In the genomic region with DNA sequence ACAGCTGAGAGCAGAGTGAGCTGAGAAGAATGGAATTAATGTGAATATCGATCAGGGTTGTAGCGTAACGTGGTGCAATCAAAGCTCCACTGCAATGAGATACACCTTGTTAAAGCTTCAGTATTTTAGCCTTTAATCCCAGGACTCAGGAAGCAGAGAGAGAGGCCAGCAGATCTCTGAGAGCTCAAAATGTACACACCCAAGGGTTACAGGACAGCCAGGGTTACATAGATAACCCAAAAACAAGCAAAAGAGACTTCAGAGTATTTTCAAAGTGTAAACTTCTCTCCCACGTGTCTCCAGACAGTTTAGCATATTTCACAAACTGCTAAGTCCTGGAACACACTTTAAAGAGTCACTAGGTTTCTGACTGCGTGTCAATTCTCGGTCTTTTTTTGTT, we compare ENCODE assay signal across 30 mouse cellular contexts.
A peak's percentile ranks its signal among the peaks of the same experiment; 100 is the strongest.
DNase-seq lines count a peak whose midpoint lies in the region; ATAC-seq and TF ChIP-seq lines count a peak whose summit lies in the region.
"Had no signal": no experiment of that assay in that cellular context is flagged by ENCODE, and none has a peak within 500 bp of the region (broad histone marks: within the 10 kb centered on the region; RNA-seq: fewer than 3 reads in every experiment).

No protein-coding gene starts in this region.

- DNase-seq in heart, postnatal 4 days = no peak
- no peak for DNase-seq in heart, postnatal 0 days (ENCODE audit: low spot score)
- DNase-seq in liver, embryonic 14.5 days (ENCODE audit: low read depth in 3 of 3, low spot score in 3 of 3) = peak in 1 of 3 experiments; percentile 10
- no peak for DNase-seq in liver, embryonic 11.5 days (ENCODE audit: low spot score)
- no peak for DNase-seq in forebrain, postnatal 0 days
- DNase-seq: adrenal gland, adult 8-10 months; cerebellum, adult 2 months; cerebellum, postnatal 14 days; gastrocnemius, adult 2 months; gastrocnemius, postnatal 36 days; kidney, adult 2 months; layer of hippocampus, postnatal 36 days; left cerebral cortex, postnatal 4 days; right cerebral cortex, adult 18-20 months; spleen, adult 18-20 months; thymus, adult 18-20 months; thymus, postnatal 25 days had no signal

- peak overlapping the region; percentile 35 for H3K27ac ChIP-seq in heart, embryonic 12.5 days (ENCODE audit: poor library complexity, severe bottlenecking)
- H3K27ac ChIP-seq in heart, postnatal 0 days (ENCODE audit: low read depth) = peak overlapping the region; percentile 20; the same call in 1 of the 2 replicates
- H3K27ac ChIP-seq in heart, embryonic 11.5 days (ENCODE audit: low read depth, low read length) = no peak overlapping the region
- no peak overlapping the region for H3K27ac ChIP-seq in liver, embryonic 14.5 days
- no peak overlapping the region for H3K27ac ChIP-seq in liver, embryonic 11.5 days (ENCODE audit: low read depth, low read length)
- H3K27ac ChIP-seq in forebrain, postnatal 0 days (ENCODE audit: low read depth, low read length) = no peak overlapping the region
- H3K27ac ChIP-seq: forebrain, embryonic 10.5 days; forebrain, embryonic 15.5 days; gastrocnemius, adult 2 months; intestine, embryonic 15.5 days; kidney, postnatal 0 days; limb, embryonic 15.5 days; neural tube, embryonic 12.5 days; stomach, postnatal 0 days had no signal

- no peak for TF ChIP-seq CTCF in heart, postnatal 0 days (IDR thresholded peaks at IDR 0.05; ENCODE audit: low read depth)
- no peak for TF ChIP-seq CTCF in liver, embryonic 14.5 days (IDR thresholded peaks at IDR 0.05; ENCODE audit: low read depth)
- TF ChIP-seq CTCF in forebrain, postnatal 0 days (IDR thresholded peaks at IDR 0.05; ENCODE audit: low read depth) = no peak

- H3K9ac ChIP-seq in heart, embryonic 12.5 days = no peak overlapping the region
- no peak overlapping the region for H3K9ac ChIP-seq in heart, postnatal 0 days (replicated peaks; ENCODE audit: low read depth, low read length)
- H3K9ac ChIP-seq in heart, embryonic 11.5 days (ENCODE audit: low read depth, low read length) = no peak overlapping the region
- H3K9ac ChIP-seq in liver, embryonic 14.5 days (replicated peaks) = no peak overlapping the region
- H3K9ac ChIP-seq in liver, embryonic 11.5 days (ENCODE audit: low read depth, low read length) = no peak overlapping the region
- H3K9ac ChIP-seq in forebrain, postnatal 0 days = no peak overlapping the region
- H3K9ac ChIP-seq: forebrain, embryonic 15.5 days; intestine, embryonic 15.5 days; limb, embryonic 15.5 days; neural tube, embryonic 12.5 days had no signal

- peaks cover 12% of the 10 kb centered on the region for H3K4me1 ChIP-seq in heart, embryonic 12.5 days (replicated peaks)
- H3K4me1 ChIP-seq in heart, postnatal 0 days (ENCODE audit: control insufficient read depth, insufficient read depth) = peaks cover 8% of the 10 kb centered on the region; the same call in 1 of the 2 replicates
- H3K4me1 ChIP-seq in heart, embryonic 11.5 days (ENCODE audit: control insufficient read depth, insufficient read depth, low read length) = peaks cover 3% of the 10 kb centered on the region
- 0 out of 4 replicates have a peak, but pooled peaks cover 0 to 2% of the 10 kb centered on the region in 2 experiments for H3K4me1 ChIP-seq in liver, embryonic 14.5 days (replicated peaks; ENCODE audit: control insufficient read depth in 2 of 2, insufficient read depth in 2 of 2, low read length in 1 of 2)
- no peaks in the 10 kb centered on the region for H3K4me1 ChIP-seq in liver, embryonic 11.5 days (replicated peaks; ENCODE audit: control insufficient read depth, insufficient read depth, low read length)
- H3K4me1 ChIP-seq in forebrain, postnatal 0 days (ENCODE audit: insufficient read depth) = no peaks in the 10 kb centered on the region
- H3K4me1 ChIP-seq: forebrain, embryonic 10.5 days; intestine, embryonic 15.5 days had no signal

- H3K27me3 ChIP-seq in heart, embryonic 12.5 days (replicated peaks) = no peaks in the 10 kb centered on the region
- no peaks in the 10 kb centered on the region for H3K27me3 ChIP-seq in heart, postnatal 0 days (ENCODE audit: control insufficient read depth, insufficient read depth, low read length)
- H3K27me3 ChIP-seq in heart, embryonic 11.5 days (ENCODE audit: control insufficient read depth, insufficient read depth, low read length) = no peaks in the 10 kb centered on the region
- H3K27me3 ChIP-seq in liver, embryonic 14.5 days (ENCODE audit: control insufficient read depth, insufficient read depth, low read length) = no peaks in the 10 kb centered on the region
- no peaks in the 10 kb centered on the region for H3K27me3 ChIP-seq in liver, embryonic 11.5 days (replicated peaks; ENCODE audit: control insufficient read depth, insufficient read depth, low read length)
- H3K27me3 ChIP-seq in forebrain, postnatal 0 days (ENCODE audit: insufficient read depth, low read length) = no peaks in the 10 kb centered on the region
- H3K27me3 ChIP-seq: forebrain, embryonic 15.5 days; intestine, embryonic 15.5 days; limb, embryonic 15.5 days; neural tube, embryonic 12.5 days had no signal

- no peak for ATAC-seq in heart, embryonic 12.5 days (ENCODE audit: insufficient number of reproducible peaks, low FRiP score)
- no peak for ATAC-seq in heart, postnatal 0 days (ENCODE audit: insufficient read depth, low read depth)
- no peak for ATAC-seq in heart, embryonic 11.5 days (replicated peaks; ENCODE audit: insufficient number of reproducible peaks, low FRiP score, low TSS enrichment)
- ATAC-seq in liver, embryonic 14.5 days (ENCODE audit: insufficient read depth) = 0 out of 2 replicates have a peak, but pooled peaks have one; percentile 23
- no peak for ATAC-seq in liver, embryonic 11.5 days (replicated peaks; ENCODE audit: low FRiP score)
- no peak for ATAC-seq in forebrain, postnatal 0 days
- ATAC-seq: forebrain, embryonic 15.5 days; hindbrain, embryonic 16.5 days; intestine, embryonic 15.5 days; midbrain, embryonic 16.5 days had no signal

- no peak for TF ChIP-seq EP300 in heart, postnatal 0 days (IDR thresholded peaks at IDR 0.05; ENCODE audit: low read depth)
- no peak for TF ChIP-seq EP300 in liver, embryonic 14.5 days (IDR thresholded peaks at IDR 0.05; ENCODE audit: low read depth)

- peak overlapping the region; percentile 25; the same call in 1 of the 2 replicates for H3K4me2 ChIP-seq in heart, embryonic 12.5 days
- peak overlapping the region; percentile 15; the same call in 1 of the 2 replicates for H3K4me2 ChIP-seq in heart, postnatal 0 days (ENCODE audit: low read depth, low read length)
- H3K4me2 ChIP-seq in heart, embryonic 11.5 days = no peak overlapping the region; the same call in 1 of the 2 replicates
- no peak overlapping the region for H3K4me2 ChIP-seq in liver, embryonic 14.5 days (ENCODE audit: low read depth)
- no peak overlapping the region for H3K4me2 ChIP-seq in liver, embryonic 11.5 days
- H3K4me2 ChIP-seq in forebrain, postnatal 0 days (ENCODE audit: low read depth) = no peak overlapping the region
- H3K4me2 ChIP-seq: forebrain, embryonic 15.5 days; intestine, embryonic 15.5 days; limb, embryonic 15.5 days; midbrain, embryonic 11.5 days; neural tube, embryonic 12.5 days had no signal

- no peaks in the 10 kb centered on the region for H3K9me3 ChIP-seq in heart, embryonic 12.5 days (replicated peaks)
- H3K9me3 ChIP-seq in heart, postnatal 0 days (replicated peaks; ENCODE audit: control insufficient read depth, low read length) = no peaks in the 10 kb centered on the region
- H3K9me3 ChIP-seq in heart, embryonic 11.5 days (replicated peaks; ENCODE audit: control insufficient read depth, low read length) = no peaks in the 10 kb centered on the region
- H3K9me3 ChIP-seq in liver, embryonic 14.5 days (ENCODE audit: control insufficient read depth, low read length) = no peaks in the 10 kb centered on the region
- H3K9me3 ChIP-seq in liver, embryonic 11.5 days (ENCODE audit: control insufficient read depth, low read length) = no peaks in the 10 kb centered on the region
- H3K9me3 ChIP-seq in forebrain, postnatal 0 days (ENCODE audit: low read length) = no peaks in the 10 kb centered on the region
- H3K9me3 ChIP-seq: forebrain, embryonic 10.5 days; forebrain, embryonic 15.5 days; G1E; intestine, embryonic 15.5 days; limb, embryonic 15.5 days; neural tube, embryonic 12.5 days had no signal

- no peak overlapping the region for H3K4me3 ChIP-seq in heart, embryonic 12.5 days
- no peak overlapping the region for H3K4me3 ChIP-seq in heart, postnatal 0 days (ENCODE audit: low read depth, low read length)
- no peak overlapping the region for H3K4me3 ChIP-seq in heart, embryonic 11.5 days (ENCODE audit: low read depth, low read length)
- H3K4me3 ChIP-seq in liver, embryonic 14.5 days (ENCODE audit: insufficient read depth in 1 of 2, low read depth in 2 of 2, low read length in 2 of 2) = no peak overlapping the region
- no peak overlapping the region for H3K4me3 ChIP-seq in liver, embryonic 11.5 days (ENCODE audit: low read depth, low read length)
- H3K4me3 ChIP-seq in forebrain, postnatal 0 days (ENCODE audit: low read depth, low read length) = no peak overlapping the region
- H3K4me3 ChIP-seq: forebrain, embryonic 10.5 days; forebrain, embryonic 15.5 days; gastrocnemius, adult 2 months; intestine, embryonic 15.5 days; limb, embryonic 15.5 days; neural tube, embryonic 12.5 days had no signal

- H3K36me3 ChIP-seq in heart, embryonic 12.5 days = peaks cover 25% of the 10 kb centered on the region
- H3K36me3 ChIP-seq in heart, postnatal 0 days (replicated peaks; ENCODE audit: control insufficient read depth, insufficient read depth, low read length) = peaks cover 23% of the 10 kb centered on the region
- 0 out of 2 replicates have a peak, but pooled peaks cover 2% of the 10 kb centered on the region for H3K36me3 ChIP-seq in heart, embryonic 11.5 days (ENCODE audit: control insufficient read depth, insufficient read depth, low read length)
- no peaks in the 10 kb centered on the region for H3K36me3 ChIP-seq in liver, embryonic 14.5 days (replicated peaks; ENCODE audit: control insufficient read depth, insufficient read depth, low read depth)
- H3K36me3 ChIP-seq in liver, embryonic 11.5 days (ENCODE audit: control insufficient read depth, insufficient read depth, low read length) = peaks cover 8% of the 10 kb centered on the region; the same call in 1 of the 2 replicates
- peaks cover 17% of the 10 kb centered on the region; the same call in 1 of the 2 replicates for H3K36me3 ChIP-seq in forebrain, postnatal 0 days (ENCODE audit: insufficient read depth)
- H3K36me3 ChIP-seq: intestine, embryonic 15.5 days had no signal

- 70% methylated on average over 6 of the region's 6 CpGs for WGBS in heart, embryonic 12.5 days
- 76% methylated on average over 6 of the region's 6 CpGs for WGBS in heart, postnatal 0 days
- WGBS in heart, embryonic 11.5 days (ENCODE audit: insufficient replicate concordance) = 79% methylated on average over 6 of the region's 6 CpGs
- WGBS in liver, embryonic 14.5 days (ENCODE audit: insufficient replicate concordance) = 63% methylated on average over 6 of the region's 6 CpGs
- WGBS in liver, embryonic 11.5 days = 82% methylated on average over 6 of the region's 6 CpGs
- 76% methylated on average over 6 of the region's 6 CpGs for WGBS in forebrain, postnatal 0 days

Comparison
In these comparisons a context has a peak if more than half of its experiments do, and no peak if none do; other contexts are left out.
1. H3K27ac ChIP-seq: peak in heart, embryonic 12.5 days (single experiment) and heart, postnatal 0 days (single experiment); none in heart, embryonic 11.5 days (single experiment), liver, embryonic 14.5 days (single experiment), liver, embryonic 11.5 days (single experiment) and forebrain, postnatal 0 days (single experiment).
2. H3K4me2 ChIP-seq: peak in heart, embryonic 12.5 days (single experiment) and heart, postnatal 0 days (single experiment); none in heart, embryonic 11.5 days (single experiment), liver, embryonic 14.5 days (single experiment), liver, embryonic 11.5 days (single experiment) and forebrain, postnatal 0 days (single experiment).